Mouse (Mus musculus) gastrocnemius, adult 2 months (tissue): ENCODE measurements at regions not wholly inside any gene's neighbourhood (a gene's known extent, or its start where the extent isn't known, plus 50 kb on each side); places are given as distances from the start of the nearest gene placed in this dataset.
A peak's percentile ranks its signal among the peaks of the same experiment; 100 is the strongest.

ENCODE experiments used
- DNase-seq: peaks from one replicate; pipeline ENCODE4 v3.0.0; 2022
- H3K27ac ChIP-seq: fragments of 200-600 bp; 2 replicates; pipeline ENCODE4 v1.8.1; 2022; ENCODE audit warnings: mild to moderate bottlenecking
- H3K4me3 ChIP-seq: fragments of 200-600 bp; 2 replicates; pipeline ENCODE4 v1.8.1; 2022; ENCODE audit warnings: mild to moderate bottlenecking, moderate library complexity
- CTCF ChIP-seq: fragments of 200-600 bp; IDR thresholded peaks from 2 replicates; pipeline ENCODE4 v1.8.1; 2022; ENCODE audit warnings: antibody characterized with exemption, mild to moderate bottlenecking, moderate library complexity
- intact Hi-C: fragments of 180-260 bp; cut with DNase I; formaldehyde crosslinking; loops from one replicate; pipeline ENCODE4 v1.15.1; 2025

GRCm38 (mm10) chr7:78971644-78972313 lies 58.6 kb downstream of the Isg20 start:
- intact Hi-C loops: no loop called here
- DNase-seq: no peak
- no peak for TF ChIP-seq CTCF
- Histone ChIP-seq H3K27ac (no peak overlapping the region), H3K4me3 (no peak overlapping the region)

- Histone ChIP-seq H3K4me3 (no peak overlapping the region), H3K27ac (no peak overlapping the region)
- intact Hi-C loops: no loop called here
- no peak for TF ChIP-seq CTCF
- DNase-seq: no peak
Measured at GRCm38 (mm10) chr7:78989751-78990206, 63.5 kb upstream of the Acan start.

DNA sequence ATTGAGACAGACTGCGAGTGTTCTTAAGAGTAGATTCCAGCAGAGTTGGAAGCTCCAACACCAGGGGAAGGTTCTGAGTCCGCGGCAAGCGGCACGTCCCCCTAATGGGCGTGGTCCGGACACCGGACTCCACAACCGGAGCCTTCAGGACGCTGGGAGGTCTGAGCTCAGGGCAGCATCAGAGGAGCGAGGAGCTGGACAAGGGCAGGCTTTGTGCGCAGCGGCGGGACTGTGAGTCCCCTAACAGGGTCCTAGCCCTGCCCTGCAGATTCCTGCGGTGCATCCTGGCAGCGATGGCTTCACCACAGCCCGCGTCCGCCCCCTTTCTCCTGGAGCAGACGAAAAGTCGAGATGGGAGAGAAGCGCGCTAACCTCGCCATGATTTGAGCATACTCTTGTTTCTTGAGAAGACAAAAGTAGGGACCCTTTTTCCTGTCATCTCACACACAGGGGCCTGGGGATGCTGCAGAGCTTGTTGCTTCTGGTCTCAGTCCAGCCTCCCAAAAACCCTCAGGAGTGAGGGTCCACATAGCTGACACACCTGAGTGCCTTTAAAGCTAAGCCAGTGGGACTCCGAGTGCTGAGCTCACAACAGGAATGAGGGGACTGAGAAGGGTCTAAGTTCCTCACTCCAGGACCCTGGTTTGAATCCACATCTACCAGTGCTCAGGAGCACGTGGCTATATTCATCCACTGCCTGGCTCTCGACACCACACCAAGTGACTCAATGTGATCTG lies 62.8 kb upstream of the Acan start:
- no peak for TF ChIP-seq CTCF
- Histone ChIP-seq H3K4me3 (peak overlapping the region; percentile 32), H3K27ac (no peak overlapping the region)
- DNase-seq: no peak
- intact Hi-C loops: no loop called here

GRCm38 (mm10) chr7:78992991-78993390 lies 60.3 kb upstream of the Acan start:
- no peak for TF ChIP-seq CTCF
- Histone ChIP-seq H3K27ac (no peak overlapping the region), H3K4me3 (no peak overlapping the region)
- DNase-seq: no peak
- intact Hi-C loops: no loop called here

GRCm38 (mm10) chr7:78994134-78994533 lies 59.1 kb upstream of the Acan start:
- intact Hi-C loops: no loop called here
- TF ChIP-seq CTCF: no peak
- no peak overlapping the region for H3K4me3 ChIP-seq
- no peak for DNase-seq
- no peak overlapping the region for H3K27ac ChIP-seq

GRCm38 (mm10) chr7:78995034-78995433 lies 58.2 kb upstream of the Acan start:
- H3K4me3 ChIP-seq: no peak overlapping the region
- no peak overlapping the region for H3K27ac ChIP-seq
- intact Hi-C loops: no loop called here
- no peak for TF ChIP-seq CTCF
- DNase-seq: no peak

DNA sequence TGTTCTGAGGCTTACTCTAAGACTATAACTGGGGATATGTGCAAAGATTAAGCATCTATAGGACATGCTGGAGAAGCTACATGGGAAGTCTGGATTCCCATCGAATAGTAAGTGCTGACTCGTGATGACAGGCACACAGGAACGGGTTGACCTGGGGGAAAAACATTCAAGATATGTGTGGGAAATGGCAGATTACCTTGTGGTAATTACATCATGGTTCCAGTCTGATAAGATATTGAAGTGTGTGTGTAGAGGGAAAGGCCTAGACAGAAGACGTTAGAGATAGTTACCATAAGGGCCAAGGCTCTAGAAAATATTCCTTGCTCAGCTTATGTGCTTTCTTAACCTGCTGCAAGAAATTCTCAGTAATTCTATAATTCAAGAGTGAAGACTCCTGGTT lies 57.5 kb upstream of the Acan start:
- H3K27ac ChIP-seq: no peak overlapping the region
- no peak overlapping the region for H3K4me3 ChIP-seq
- intact Hi-C loops: no loop called here
- no peak for DNase-seq
- TF ChIP-seq CTCF: no peak
